Mouse (Mus musculus): ENCODE data around the gene Acot1. TPM values are rescaled to one million over a fixed set of nuclear protein-coding genes. Genes with fewer than 3 reads are reported as not detected.
"Not testable (repeated sequence)": the region's sequence is repeated elsewhere in the genome, so short reads cannot be mapped to it uniquely, and the experiment has no call there.

Acot1 gene
- polyA plus RNA-seq, 1 experiment from 2014 or later, result 48.5 TPM

DNA sequence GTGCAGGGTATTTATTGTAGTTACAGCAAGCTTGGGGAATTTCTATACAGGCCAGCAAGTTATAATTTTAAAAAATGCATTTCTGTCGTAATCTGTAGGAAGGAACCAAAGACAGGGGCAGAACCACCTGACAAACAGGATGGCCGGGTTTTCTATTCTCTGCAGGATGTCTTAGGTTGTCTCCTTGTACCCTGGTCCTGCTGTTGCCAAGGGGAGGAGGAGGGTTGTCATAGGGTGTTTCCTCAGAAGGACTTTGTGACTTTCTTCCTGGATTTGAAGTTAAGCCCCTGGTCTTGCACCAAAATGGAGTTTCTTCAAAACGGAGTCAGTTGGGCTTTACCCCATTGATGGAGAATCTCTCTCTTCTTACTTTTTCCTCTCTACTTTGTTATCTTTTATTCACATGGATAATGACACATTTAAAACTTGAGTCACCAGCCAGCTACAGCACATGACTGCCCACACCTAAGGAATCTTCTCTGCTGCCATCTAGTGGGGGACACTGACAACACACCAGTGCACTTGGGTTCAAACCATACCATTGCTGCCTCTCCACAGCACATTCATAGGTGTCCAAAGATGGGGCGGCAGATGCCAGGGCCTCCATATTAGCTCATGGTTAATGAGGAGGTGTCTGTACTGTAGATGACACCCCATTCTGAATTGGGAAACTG, 21.5 kb downstream of the Acot1 start:
- WGBS, result 66% methylated on average over 4 of the region's 4 CpGs
- ATAC-seq (ENCODE audit: low FRiP score), result 0 out of 2 replicates have a peak, but pooled peaks have one; percentile 57

DNA sequence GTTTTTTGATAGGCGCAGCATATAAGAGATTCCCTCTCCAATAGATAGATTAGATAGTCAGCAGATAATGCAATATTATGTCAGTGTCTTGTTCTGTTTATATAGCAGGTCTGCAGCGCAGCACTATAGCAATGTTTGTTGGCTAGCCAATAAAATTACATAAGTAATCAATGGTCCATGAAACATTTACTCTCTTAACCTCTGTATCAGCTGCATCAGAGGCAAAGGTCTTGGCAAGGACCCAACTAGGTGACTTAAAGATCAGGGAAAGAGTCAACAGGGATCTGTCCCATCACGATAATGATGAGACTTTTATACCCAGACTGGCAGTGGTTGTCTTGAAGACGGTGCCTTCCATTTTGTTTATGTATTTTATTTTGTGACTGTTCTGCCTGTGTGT, 23.6 kb downstream of the Acot1 start:
- no peak overlapping the region for H3K4me3 ChIP-seq (ENCODE audit: low read depth, low read length)
- no peak for DNase-seq (ENCODE audit: low spot score, missing footprints)
- ATAC-seq (ENCODE audit: low FRiP score), result no peak
- no peak overlapping the region for H3K27ac ChIP-seq (ENCODE audit: low read depth, low read length)
- no peak overlapping the region for H3K9ac ChIP-seq (ENCODE audit: low read length)
- H3K4me2 ChIP-seq, result no peak overlapping the region
- H3K4me1 ChIP-seq (ENCODE audit: control insufficient read depth, insufficient read depth, low read length), result no peaks in the 10 kb centered on the region
- no peaks in the 10 kb centered on the region for H3K36me3 ChIP-seq (ENCODE audit: control insufficient read depth, insufficient read depth, low read length)
- whole genome bisulfite sequencing, result 92% methylated on average over 4 of the region's 4 CpGs
- H3K9me3 ChIP-seq (ENCODE audit: control insufficient read depth, low read length), result no peaks in the 10 kb centered on the region
- no peaks in the 10 kb centered on the region for H3K27me3 ChIP-seq (ENCODE audit: control insufficient read depth, insufficient read depth, low read length)

More for the DNA sequence above, 21.5 kb downstream of the Acot1 start:
- H3K36me3 ChIP-seq (ENCODE audit: control insufficient read depth, insufficient read depth, low read length), result no peaks in the 10 kb centered on the region
- no peaks in the 10 kb centered on the region for H3K27me3 ChIP-seq (ENCODE audit: control insufficient read depth, insufficient read depth, low read length)
- DNase-seq (ENCODE audit: low spot score, missing footprints), result peak; percentile 97
- H3K4me3 ChIP-seq (ENCODE audit: low read depth, low read length), result no peak overlapping the region
- H3K9me3 ChIP-seq (ENCODE audit: control insufficient read depth, low read length), result no peaks in the 10 kb centered on the region
- H3K27ac ChIP-seq (ENCODE audit: low read depth, low read length), result no peak overlapping the region
- no peak overlapping the region for H3K9ac ChIP-seq (ENCODE audit: low read length)
- no peak overlapping the region for H3K4me2 ChIP-seq
- H3K4me1 ChIP-seq (ENCODE audit: control insufficient read depth, insufficient read depth, low read length), result no peaks in the 10 kb centered on the region

DNA sequence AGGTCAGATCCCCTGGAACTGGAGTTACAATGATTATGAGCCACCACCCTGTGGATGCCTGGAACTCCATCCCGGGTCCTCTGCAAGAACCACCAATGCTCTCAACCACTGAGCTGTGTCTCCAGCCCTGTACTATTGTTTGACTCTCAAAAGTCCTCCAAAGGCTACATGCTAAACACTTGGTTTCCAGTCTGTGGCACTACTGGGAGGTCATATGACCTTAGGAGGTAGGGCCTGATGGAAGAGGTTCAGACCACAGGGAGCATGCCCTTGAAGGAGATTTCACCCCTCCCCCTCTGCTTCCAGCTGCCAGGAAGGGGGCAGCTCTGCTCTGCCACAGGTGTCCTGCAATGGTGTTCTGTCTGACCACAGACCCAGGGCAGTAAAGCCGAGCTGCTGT, 24.0 kb downstream of the Acot1 start:
- not testable (repeated sequence) for H3K36me3 ChIP-seq (ENCODE audit: control insufficient read depth, insufficient read depth, low read length); H3K9ac ChIP-seq (ENCODE audit: low read length); H3K4me2 ChIP-seq; H3K9me3 ChIP-seq (ENCODE audit: control insufficient read depth, low read length); H3K27ac ChIP-seq (ENCODE audit: low read depth, low read length); H3K4me1 ChIP-seq (ENCODE audit: control insufficient read depth, insufficient read depth, low read length); ATAC-seq (ENCODE audit: low FRiP score); DNase-seq (ENCODE audit: low spot score, missing footprints); H3K4me3 ChIP-seq (ENCODE audit: low read depth, low read length); H3K27me3 ChIP-seq (ENCODE audit: control insufficient read depth, insufficient read depth, low read length)
- 78% methylated on average over 2 of the region's 2 CpGs for WGBS

DNA sequence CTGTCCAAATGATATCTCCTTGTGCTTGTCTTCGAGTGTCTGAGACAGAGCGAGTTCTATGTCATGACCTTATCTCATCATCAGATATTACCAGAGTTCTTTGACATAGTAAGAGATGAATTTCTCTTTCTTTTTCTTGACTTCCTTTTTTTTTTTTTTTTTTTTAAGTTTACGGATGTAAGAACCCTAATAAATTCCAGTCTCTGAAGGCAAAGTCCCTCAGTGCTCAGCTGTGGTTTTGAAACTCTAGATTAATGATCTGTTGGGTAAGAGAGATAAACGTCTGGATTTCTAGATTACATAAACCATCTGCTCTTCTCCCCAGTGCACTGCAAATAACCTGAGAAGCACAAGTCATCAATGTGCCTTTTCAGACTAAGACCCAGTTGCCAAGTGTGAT, 24.8 kb downstream of the Acot1 start:
- Histone ChIP-seq H3K4me1 (ENCODE audit: control insufficient read depth, insufficient read depth, low read length) (no peaks in the 10 kb centered on the region), H3K9me3 (ENCODE audit: control insufficient read depth, low read length) (no peaks in the 10 kb centered on the region), H3K27me3 (ENCODE audit: control insufficient read depth, insufficient read depth, low read length) (no peaks in the 10 kb centered on the region), H3K36me3 (ENCODE audit: control insufficient read depth, insufficient read depth, low read length) (no peaks in the 10 kb centered on the region), H3K27ac (ENCODE audit: low read depth, low read length) (no peak overlapping the region), H3K4me2 (no peak overlapping the region), H3K9ac (ENCODE audit: low read length) (no peak overlapping the region), H3K4me3 (ENCODE audit: low read depth, low read length) (no peak overlapping the region)
- no peak for DNase-seq (ENCODE audit: low spot score, missing footprints)
- ATAC-seq (ENCODE audit: low FRiP score), result no peak
- WGBS, result 86% methylated on average over 4 of the region's 4 CpGs

DNA sequence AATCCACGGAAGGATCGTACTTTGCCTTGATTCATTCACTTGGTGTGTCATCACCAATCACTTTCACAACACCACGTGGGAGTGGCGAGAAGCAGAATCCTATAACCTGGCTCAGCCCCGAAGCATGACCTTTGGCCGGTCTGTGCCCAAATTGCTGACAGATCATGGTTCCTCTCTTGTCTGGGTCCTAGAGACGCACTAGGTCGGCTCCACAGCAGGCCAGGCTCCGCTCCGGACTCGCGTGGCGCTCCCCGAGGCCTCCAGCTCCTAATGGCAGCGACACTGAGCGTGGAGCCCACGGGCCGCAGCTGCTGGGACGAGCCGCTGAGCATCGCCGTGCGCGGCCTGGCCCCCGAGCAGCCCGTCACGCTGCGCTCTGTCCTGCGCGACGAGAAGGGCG, 29.0 kb downstream of the Acot1 start, which contains the start of gene Acot4:
Gene Acot4 (plus strand): TSS at position 139 of the 400 bp plus-strand sequence.
- DNase-seq (ENCODE audit: low spot score, missing footprints), result peak; percentile 88
- H3K9me3 ChIP-seq (ENCODE audit: control insufficient read depth, low read length); H3K36me3 ChIP-seq (ENCODE audit: control insufficient read depth, insufficient read depth, low read length); ATAC-seq (ENCODE audit: low FRiP score); H3K4me1 ChIP-seq (ENCODE audit: control insufficient read depth, insufficient read depth, low read length); H3K27me3 ChIP-seq (ENCODE audit: control insufficient read depth, insufficient read depth, low read length); H3K27ac ChIP-seq (ENCODE audit: low read depth, low read length): not testable (repeated sequence)
- WGBS, result 13% methylated on average over 27 of the region's 32 CpGs
- peak within 1 kb of the TSS; percentile 45 for H3K9ac ChIP-seq (ENCODE audit: low read length)
- peak within 1 kb of the TSS; percentile 35 for H3K4me3 ChIP-seq (ENCODE audit: low read depth, low read length)
- peak within 1 kb of the TSS; percentile 51 for H3K4me2 ChIP-seq

DNA sequence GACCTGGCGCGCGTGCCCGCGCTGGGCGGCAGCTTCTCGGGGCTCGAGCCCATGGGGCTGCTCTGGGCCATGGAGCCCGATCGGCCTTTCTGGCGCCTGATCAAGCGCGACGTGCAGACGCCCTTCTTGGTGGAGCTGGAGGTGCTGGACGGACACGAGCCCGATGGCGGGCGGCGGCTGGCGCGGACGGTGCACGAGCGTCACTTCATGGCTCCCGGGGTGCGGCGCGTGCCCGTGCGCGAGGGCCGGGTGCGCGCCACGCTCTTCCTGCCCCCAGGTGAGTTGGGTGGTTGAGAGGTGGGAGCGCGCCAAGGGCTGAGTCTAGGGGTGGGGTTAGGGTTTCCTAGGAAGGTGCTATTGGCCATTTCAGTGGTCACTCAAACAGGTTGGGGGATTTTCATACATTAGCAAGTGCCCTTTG, 29.4 kb downstream of the Acot1 start, which contains the start of gene Gm49366:
Gene Gm49366 (plus strand): TSS at position 245 of the 421 bp plus-strand sequence.
- DNase-seq (ENCODE audit: low spot score, missing footprints), result peak; percentile 87
- Histone ChIP-seq H3K4me2 (peak within 1 kb of the TSS; percentile 51), H3K9ac (ENCODE audit: low read length) (peak within 1 kb of the TSS; percentile 45), H3K4me3 (ENCODE audit: low read depth, low read length) (peak within 1 kb of the TSS; percentile 35)
- H3K36me3 ChIP-seq (ENCODE audit: control insufficient read depth, insufficient read depth, low read length); H3K27ac ChIP-seq (ENCODE audit: low read depth, low read length); ATAC-seq (ENCODE audit: low FRiP score); H3K4me1 ChIP-seq (ENCODE audit: control insufficient read depth, insufficient read depth, low read length); H3K27me3 ChIP-seq (ENCODE audit: control insufficient read depth, insufficient read depth, low read length); H3K9me3 ChIP-seq (ENCODE audit: control insufficient read depth, low read length): not testable (repeated sequence)
- 2% methylated on average over 34 of the region's 39 CpGs for WGBS

DNA sequence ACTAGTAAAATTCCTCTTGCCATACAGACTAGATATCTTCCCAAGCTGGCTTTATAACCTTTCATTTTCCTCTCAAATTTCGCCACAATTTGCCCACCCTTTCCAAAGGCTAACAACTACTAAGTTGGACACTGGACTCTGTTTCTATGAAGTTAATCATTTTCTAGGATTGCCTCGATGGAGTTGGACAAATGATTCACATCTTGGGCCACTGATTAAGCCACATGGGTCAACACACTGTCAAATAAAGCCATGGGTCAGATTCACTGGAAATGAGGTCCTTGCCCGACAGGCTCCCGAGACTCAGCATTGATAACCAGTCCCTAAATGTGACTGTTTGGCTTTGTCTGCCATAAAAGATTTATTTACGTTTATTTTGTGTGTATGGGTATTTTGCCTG, 33.0 kb downstream of the Acot1 start:
- Histone ChIP-seq H3K4me3 (ENCODE audit: low read depth, low read length) (no peak overlapping the region), H3K27me3 (ENCODE audit: control insufficient read depth, insufficient read depth, low read length) (no peaks in the 10 kb centered on the region), H3K27ac (ENCODE audit: low read depth, low read length) (no peak overlapping the region), H3K9ac (ENCODE audit: low read length) (no peak overlapping the region), H3K9me3 (ENCODE audit: control insufficient read depth, low read length) (peaks cover 5% of the 10 kb centered on the region; the same call in 1 of the 2 replicates), H3K36me3 (ENCODE audit: control insufficient read depth, insufficient read depth, low read length) (no peaks in the 10 kb centered on the region), H3K4me2 (no peak overlapping the region), H3K4me1 (ENCODE audit: control insufficient read depth, insufficient read depth, low read length) (no peaks in the 10 kb centered on the region)
- DNase-seq (ENCODE audit: low spot score, missing footprints) (no peak), ATAC-seq (ENCODE audit: low FRiP score) (no peak)
- WGBS, result 85% methylated on average over 5 of the region's 5 CpGs

DNA sequence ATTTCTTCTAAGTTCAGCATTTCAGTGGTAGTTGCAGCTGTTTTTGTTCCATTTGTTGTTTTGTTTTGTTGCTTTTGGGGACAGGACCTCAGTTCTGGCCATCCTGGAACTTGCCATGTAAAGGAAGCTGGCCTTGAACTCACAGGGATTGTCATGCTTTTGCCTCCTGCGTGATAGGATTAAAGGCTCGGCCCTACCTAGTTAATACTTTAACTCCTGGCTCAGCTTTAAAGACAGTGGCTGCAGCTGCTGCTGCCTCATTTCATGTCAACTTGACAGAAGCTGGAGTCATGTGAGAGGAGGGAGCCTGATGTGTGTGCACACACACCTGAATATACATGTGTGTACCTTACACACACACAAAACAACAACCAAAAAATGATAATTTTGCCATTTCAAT, 34.8 kb downstream of the Acot1 start:
- H3K36me3 ChIP-seq (ENCODE audit: control insufficient read depth, insufficient read depth, low read length), result no peaks in the 10 kb centered on the region
- H3K9ac ChIP-seq (ENCODE audit: low read length), result no peak overlapping the region
- WGBS, result 61% methylated on average over 2 of the region's 2 CpGs
- ATAC-seq (ENCODE audit: low FRiP score) (no peak), DNase-seq (ENCODE audit: low spot score, missing footprints) (no peak)
- no peaks in the 10 kb centered on the region for H3K4me1 ChIP-seq (ENCODE audit: control insufficient read depth, insufficient read depth, low read length)
- peaks cover 8% of the 10 kb centered on the region; the same call in 1 of the 2 replicates for H3K9me3 ChIP-seq (ENCODE audit: control insufficient read depth, low read length)
- H3K27me3 ChIP-seq (ENCODE audit: control insufficient read depth, insufficient read depth, low read length), result no peaks in the 10 kb centered on the region
- H3K4me2 ChIP-seq, result no peak overlapping the region
- no peak overlapping the region for H3K4me3 ChIP-seq (ENCODE audit: low read depth, low read length)
- no peak overlapping the region for H3K27ac ChIP-seq (ENCODE audit: low read depth, low read length)

DNA sequence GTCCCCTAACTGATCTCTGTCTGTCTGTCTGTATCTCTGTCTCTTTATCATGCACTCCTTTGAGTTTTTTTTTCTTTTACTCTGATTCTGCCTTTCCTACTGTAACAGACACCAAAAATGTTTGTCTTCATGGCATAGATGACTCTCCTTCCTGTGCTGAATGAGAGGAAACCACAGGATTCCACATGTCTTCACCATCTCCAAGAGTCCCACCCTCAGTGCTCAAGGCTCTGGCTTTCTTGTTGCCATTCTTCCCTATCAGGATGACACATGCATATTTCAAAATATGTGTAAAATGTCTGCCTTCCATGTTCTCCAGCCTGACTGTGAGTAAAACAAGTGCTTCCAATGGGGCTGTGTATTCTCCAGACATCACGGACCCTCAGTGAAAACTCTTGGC, 37.6 kb downstream of the Acot1 start:
- no peaks in the 10 kb centered on the region for H3K27me3 ChIP-seq (ENCODE audit: control insufficient read depth, insufficient read depth, low read length)
- H3K27ac ChIP-seq (ENCODE audit: low read depth, low read length), result no peak overlapping the region
- ATAC-seq (ENCODE audit: low FRiP score) (no peak), DNase-seq (ENCODE audit: low spot score, missing footprints) (no peak)
- 91% methylated on average over 1 of the region's 1 CpGs for WGBS
- H3K4me2 ChIP-seq, result no peak overlapping the region
- H3K4me1 ChIP-seq (ENCODE audit: control insufficient read depth, insufficient read depth, low read length), result no peaks in the 10 kb centered on the region
- peaks cover 3% of the 10 kb centered on the region; the same call in 1 of the 2 replicates for H3K9me3 ChIP-seq (ENCODE audit: control insufficient read depth, low read length)
- no peaks in the 10 kb centered on the region for H3K36me3 ChIP-seq (ENCODE audit: control insufficient read depth, insufficient read depth, low read length)
- no peak overlapping the region for H3K4me3 ChIP-seq (ENCODE audit: low read depth, low read length)
- H3K9ac ChIP-seq (ENCODE audit: low read length), result no peak overlapping the region
